Mouse (Mus musculus): Measurements from ENCODE around the gene Gm5591.
"Not testable (repeated sequence)": the region's sequence is repeated elsewhere in the genome, so short reads cannot be mapped to it uniquely, and the experiment has no call there.

Gene Gm5591

GRCm38 (mm10) chr7:38528093-38528492 is at the start of gene Gm5591:
Gene Gm5591, minus strand, starts transcription at chr7:38528193.
- not testable (repeated sequence) for DNase-seq (ENCODE audit: low read depth, low spot score)

- not testable (repeated sequence) for DNase-seq (ENCODE audit: low read depth, low spot score)
These were observed 39.5 kb downstream of the Gm5591 start for GRCm38 (mm10) chr7:38488468-38488867.
